Comparison of ENCODE assay signal across 21 mouse cellular contexts in genomic region chr13:83207513-83207912, GRCm38 (mm10).
DNase-seq lines count a peak whose midpoint lies in the region; ATAC-seq lines count a peak whose summit lies in the region.
"Had no signal": no experiment of that assay in that cellular context is flagged by ENCODE, and none has a peak within 500 bp of the region (broad histone marks: within the 10 kb centered on the region; RNA-seq: fewer than 3 reads in every experiment).

No protein-coding gene starts in this region.

- H3K27me3 ChIP-seq in limb, embryonic 13.5 days, result no peaks in the 10 kb centered on the region
- no peaks in the 10 kb centered on the region for H3K27me3 ChIP-seq in limb, embryonic 10.5 days (ENCODE audit: low read depth, poor library complexity, severe bottlenecking)
- no peaks in the 10 kb centered on the region for H3K27me3 ChIP-seq in midbrain, embryonic 11.5 days (ENCODE audit: control insufficient read depth, insufficient read depth, low read length)
- no peaks in the 10 kb centered on the region for H3K27me3 ChIP-seq in intestine, embryonic 15.5 days (replicated peaks)
- H3K27me3 ChIP-seq: embryonic facial prominence, embryonic 12.5 days; forebrain, embryonic 12.5 days; heart, embryonic 13.5 days; hindbrain, embryonic 15.5 days had no signal

- no peak overlapping the region for H3K9ac ChIP-seq in limb, embryonic 13.5 days
- H3K9ac ChIP-seq in midbrain, embryonic 11.5 days (ENCODE audit: low read length), result no peak overlapping the region
- no peak overlapping the region for H3K9ac ChIP-seq in intestine, embryonic 15.5 days
- H3K9ac ChIP-seq: embryonic facial prominence, embryonic 12.5 days; forebrain, embryonic 12.5 days; heart, embryonic 13.5 days; hindbrain, embryonic 15.5 days had no signal

- H3K4me1 ChIP-seq in limb, embryonic 13.5 days, result 0 out of 2 replicates have a peak, but pooled peaks cover 3% of the 10 kb centered on the region
- H3K4me1 ChIP-seq in limb, embryonic 10.5 days, result no peaks in the 10 kb centered on the region
- H3K4me1 ChIP-seq in midbrain, embryonic 11.5 days (ENCODE audit: control insufficient read depth, insufficient read depth, low read length), result no peaks in the 10 kb centered on the region
- no peaks in the 10 kb centered on the region for H3K4me1 ChIP-seq in intestine, embryonic 15.5 days (replicated peaks)
- H3K4me1 ChIP-seq: embryonic facial prominence, embryonic 12.5 days; forebrain, embryonic 12.5 days; hindbrain, embryonic 15.5 days had no signal

- WGBS in limb, embryonic 13.5 days, result 80% methylated on average over 4 of the region's 4 CpGs
- 89% methylated on average over 4 of the region's 4 CpGs for WGBS in limb, embryonic 10.5 days
- 85% methylated on average over 4 of the region's 4 CpGs for WGBS in midbrain, embryonic 11.5 days
- 84% methylated on average over 4 of the region's 4 CpGs for WGBS in intestine, embryonic 15.5 days

- intact Hi-C loops in gastrocnemius, postnatal 14 days (cut with DNase I; ENCODE audit: low total_unique reads), result no loop called here

- H3K9me3 ChIP-seq in limb, embryonic 13.5 days, result no peaks in the 10 kb centered on the region
- no peaks in the 10 kb centered on the region for H3K9me3 ChIP-seq in limb, embryonic 10.5 days (replicated peaks)
- H3K9me3 ChIP-seq in midbrain, embryonic 11.5 days (ENCODE audit: control insufficient read depth, low read length), result no peaks in the 10 kb centered on the region
- no peaks in the 10 kb centered on the region for H3K9me3 ChIP-seq in intestine, embryonic 15.5 days
- H3K9me3 ChIP-seq: embryonic facial prominence, embryonic 12.5 days; forebrain, embryonic 12.5 days; G1E; heart, embryonic 13.5 days; hindbrain, embryonic 15.5 days had no signal

- H3K4me2 ChIP-seq in limb, embryonic 13.5 days (replicated peaks), result no peak overlapping the region
- H3K4me2 ChIP-seq in midbrain, embryonic 11.5 days, result no peak overlapping the region
- no peak overlapping the region for H3K4me2 ChIP-seq in intestine, embryonic 15.5 days (replicated peaks)
- H3K4me2 ChIP-seq: embryonic facial prominence, embryonic 12.5 days; forebrain, embryonic 12.5 days; heart, embryonic 13.5 days; hindbrain, embryonic 15.5 days had no signal

- no peak for DNase-seq in limb, embryonic 10.5 days (ENCODE audit: low spot score)
- DNase-seq in gastrocnemius, postnatal 14 days, result peak; percentile 18
- DNase-seq in layer of hippocampus, postnatal 25 days (ENCODE audit: extremely low spot score in 1 of 2, low spot score in 1 of 2), result no peak
- no peak for DNase-seq in midbrain, embryonic 11.5 days (ENCODE audit: low spot score, missing footprints)
- DNase-seq: adrenal gland, adult 8-10 months; adrenal gland, postnatal 36 days; cerebellum, adult 2 months; cerebellum, postnatal 14 days; embryo, embryonic 11 days; heart, postnatal 36 days; kidney, adult 11 months had no signal

- peak; percentile 24; the same call in 1 of the 2 replicates for ATAC-seq in limb, embryonic 13.5 days (ENCODE audit: low FRiP score, low read depth)
- ATAC-seq in megakaryocyte progenitor cell, adult 5-6 weeks (replicated peaks; ENCODE audit: poor library complexity), result 0 out of 2 replicates have a peak, but pooled peaks have one; percentile 18
- no peak for ATAC-seq in midbrain, embryonic 11.5 days (ENCODE audit: low FRiP score)
- no peak for ATAC-seq in intestine, embryonic 15.5 days
- ATAC-seq: forebrain, embryonic 16.5 days had no signal

- no peaks in the 10 kb centered on the region for H3K36me3 ChIP-seq in limb, embryonic 13.5 days
- H3K36me3 ChIP-seq in limb, embryonic 10.5 days, result no peaks in the 10 kb centered on the region
- no peaks in the 10 kb centered on the region for H3K36me3 ChIP-seq in midbrain, embryonic 11.5 days (ENCODE audit: control insufficient read depth, insufficient read depth, low read length)
- H3K36me3 ChIP-seq in intestine, embryonic 15.5 days, result no peaks in the 10 kb centered on the region
- H3K36me3 ChIP-seq: embryonic facial prominence, embryonic 12.5 days; forebrain, embryonic 12.5 days; G1E; heart, embryonic 13.5 days; hindbrain, embryonic 15.5 days had no signal

- H3K4me3 ChIP-seq in limb, embryonic 13.5 days, result no peak overlapping the region
- no peak overlapping the region for H3K4me3 ChIP-seq in limb, embryonic 10.5 days
- no peak overlapping the region for H3K4me3 ChIP-seq in midbrain, embryonic 11.5 days (ENCODE audit: low read depth, low read length)
- no peak overlapping the region for H3K4me3 ChIP-seq in intestine, embryonic 15.5 days (replicated peaks)
- H3K4me3 ChIP-seq: embryonic facial prominence, embryonic 12.5 days; forebrain, embryonic 12.5 days; heart, adult 2 months; heart, embryonic 13.5 days; hindbrain, embryonic 15.5 days had no signal

- H3K27ac ChIP-seq in limb, embryonic 13.5 days, result no peak overlapping the region
- no peak overlapping the region for H3K27ac ChIP-seq in limb, embryonic 10.5 days
- no peak overlapping the region for H3K27ac ChIP-seq in midbrain, embryonic 11.5 days (ENCODE audit: low read depth, low read length)
- no peak overlapping the region for H3K27ac ChIP-seq in intestine, embryonic 15.5 days
- H3K27ac ChIP-seq: embryonic facial prominence, embryonic 12.5 days; forebrain, embryonic 12.5 days; heart, adult 2 months; heart, embryonic 13.5 days; hindbrain, embryonic 15.5 days had no signal

Comparison
In these comparisons a context has a peak if more than half of its experiments do, and no peak if none do; other contexts are left out.
1. ATAC-seq: peak in limb, embryonic 13.5 days (single experiment) and megakaryocyte progenitor cell, adult 5-6 weeks (single experiment); none in midbrain, embryonic 11.5 days (single experiment) and intestine, embryonic 15.5 days (single experiment).